Mouse (Mus musculus) C2C12 (cell line): ENCODE measurements around the gene Rbpms2. TPM values are rescaled to one million over a fixed set of nuclear protein-coding genes. Genes with fewer than 3 reads are reported as not detected.
"Not testable (repeated sequence)": the region's sequence is repeated elsewhere in the genome, so short reads cannot be mapped to it uniquely, and the experiment has no call there.

ENCODE experiments used
- H3K27me3 ChIP-seq: one replicate; pipeline ENCODE4 v1.6.1; 2011; ENCODE audit not compliant: control insufficient read depth, insufficient read depth, insufficient read length
- H3K36me3 ChIP-seq: one replicate; pipeline ENCODE4 v1.6.1; 2011; ENCODE audit not compliant: control insufficient read depth, insufficient read depth
- H3K4me3 ChIP-seq: one replicate; pipeline ENCODE4 v1.5.1; 2011; ENCODE audit warnings: mild to moderate bottlenecking, control low read depth; ENCODE audit not compliant: poor library complexity, insufficient read depth, severe bottlenecking
- H3K79me2 ChIP-seq: one replicate; pipeline ENCODE4 v1.6.1; 2011; ENCODE audit not compliant: control insufficient read depth, insufficient read depth
- H3K79me3 ChIP-seq: one replicate; pipeline ENCODE4 v1.6.1; 2011; ENCODE audit warnings: low read depth, control low read depth
- H3ac ChIP-seq: one replicate; pipeline ENCODE3; 2011; ENCODE audit warnings: low read depth; ENCODE audit not compliant: control insufficient read depth, insufficient read length
- CEBPB ChIP-seq: IDR thresholded peaks from one replicate; pipeline ENCODE4 v1.6.1; 2011; ENCODE audit warnings: low read depth, mild to moderate bottlenecking, control low read depth, moderate library complexity
- CTCF ChIP-seq: IDR thresholded peaks from one replicate; pipeline ENCODE4 v1.5.1; 2011; ENCODE audit not compliant: control insufficient read depth, insufficient read depth, insufficient read length
- FOSL1 ChIP-seq: IDR thresholded peaks from one replicate; pipeline ENCODE4 v1.8.0; 2011; ENCODE audit warnings: mild to moderate bottlenecking, low read length; ENCODE audit not compliant: poor library complexity, insufficient read depth, severe bottlenecking
- MAX ChIP-seq: IDR thresholded peaks from one replicate; pipeline ENCODE4 v1.6.1; 2011; ENCODE audit warnings: mild to moderate bottlenecking, control low read depth
- MYOD1 ChIP-seq: IDR thresholded peaks from one replicate; pipeline ENCODE4 v1.6.1; 2011; ENCODE audit warnings: low read depth; ENCODE audit not compliant: control insufficient read depth, insufficient read length
- MYOG ChIP-seq: IDR thresholded peaks from one replicate; pipeline ENCODE4 v1.6.1; 2011; ENCODE audit not compliant: control insufficient read depth, insufficient read length; ENCODE audit errors: extremely low read depth
- USF1 ChIP-seq: IDR thresholded peaks from one replicate; pipeline ENCODE4 v1.6.1; 2011; ENCODE audit warnings: low read depth, mild to moderate bottlenecking, control low read depth, moderate library complexity
- polyA plus RNA-seq: library from polyadenylated mRNA; unstranded; fragments of >200 nt; fragmentation: generic; extraction: Trizol; gene quantifications from one replicate; pipeline ENCODE4 v1.2.1, GENCODE M21; 2012; ENCODE audit warnings: missing spikeins

Rbpms2 gene
- polyA plus RNA-seq, 1 experiment = 41.3 TPM

DNA sequence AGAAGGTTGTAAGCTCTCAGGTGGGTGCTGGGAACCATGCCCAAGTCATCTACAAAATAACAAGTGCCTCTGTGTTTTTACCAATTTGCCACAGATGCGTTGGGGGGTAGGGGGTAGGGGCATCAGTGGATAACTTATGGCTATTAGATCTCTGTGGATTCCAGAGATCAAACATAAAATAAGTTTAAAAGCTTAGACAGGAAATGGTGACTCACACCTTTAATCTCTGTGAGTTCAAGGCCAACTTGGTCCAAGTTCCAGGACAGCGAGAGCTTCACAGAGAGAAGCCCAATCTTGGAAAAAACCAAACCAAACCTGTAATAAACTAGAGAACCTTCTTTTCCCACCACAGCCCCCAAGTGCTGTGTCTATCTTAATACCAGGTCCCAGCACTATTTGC, 17.3 kb downstream of the Rbpms2 start:
- Histone ChIP-seq H3K4me3 (no peak overlapping the region), H3K27me3 (no peaks in the 10 kb centered on the region), H3K79me3 (peaks cover 63% of the 10 kb centered on the region), H3ac (no peak overlapping the region), H3K79me2 (peaks cover 87% of the 10 kb centered on the region), H3K36me3 (peaks cover 8% of the 10 kb centered on the region)
- TF ChIP-seq CTCF (no peak), MYOD1 (no peak), CEBPB (no peak), FOSL1 (no peak), USF1 (no peak), MAX (no peak), MYOG (no peak)

DNA sequence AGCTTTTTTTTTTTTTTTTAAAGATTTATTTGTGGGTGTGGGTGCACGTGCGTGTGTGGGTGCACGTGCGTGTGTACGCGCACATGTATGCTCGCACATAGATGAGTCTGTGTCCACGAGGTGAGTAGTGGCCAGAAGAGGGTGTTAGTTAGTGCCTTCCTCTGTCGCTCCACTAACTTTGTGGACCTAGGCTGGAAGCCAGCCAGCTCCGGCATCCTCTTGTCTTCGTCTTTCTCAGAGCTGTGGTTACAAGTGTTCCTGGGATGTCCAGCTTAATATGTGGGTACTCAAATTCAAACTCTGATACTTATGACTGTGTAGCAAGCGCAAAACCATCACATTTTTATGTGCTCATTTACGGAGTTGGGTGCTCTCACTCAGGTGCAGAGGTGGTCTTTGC, 19.3 kb downstream of the Rbpms2 start:
- no peak overlapping the region for H3ac ChIP-seq
- no peak for TF ChIP-seq MYOG
- TF ChIP-seq CTCF = no peak
- TF ChIP-seq USF1 = no peak
- no peak for TF ChIP-seq CEBPB
- TF ChIP-seq MYOD1 = no peak
- no peak for TF ChIP-seq MAX
- no peak for TF ChIP-seq FOSL1

DNA sequence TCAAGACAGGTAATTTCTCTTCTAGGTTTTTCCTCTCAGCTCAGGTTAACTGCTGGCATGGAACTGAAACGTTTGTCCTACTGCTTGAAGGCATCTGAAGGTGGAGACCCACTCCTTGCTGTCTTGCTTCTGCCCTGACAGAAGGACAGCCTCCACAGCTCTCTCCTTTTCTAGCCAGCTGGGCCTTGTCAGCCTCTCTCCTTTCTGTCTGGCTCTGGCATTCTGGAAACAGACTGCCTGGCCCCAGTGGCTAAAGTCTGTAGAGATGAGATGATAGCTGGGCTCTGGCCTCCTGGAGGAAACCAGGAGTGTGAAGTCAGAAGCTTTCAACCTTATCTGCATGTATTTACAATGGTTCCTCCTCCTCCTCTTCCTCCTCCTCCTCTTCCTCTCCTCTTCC, 20.5 kb downstream of the Rbpms2 start:
- no peak overlapping the region for H3ac ChIP-seq
- peaks cover 38% of the 10 kb centered on the region for H3K79me3 ChIP-seq
- TF ChIP-seq FOSL1 (no peak), MYOG (no peak), CTCF (no peak), MAX (no peak), MYOD1 (no peak)
- no peaks in the 10 kb centered on the region for H3K36me3 ChIP-seq
- no peaks in the 10 kb centered on the region for H3K27me3 ChIP-seq
- peaks cover 70% of the 10 kb centered on the region for H3K79me2 ChIP-seq
- H3K4me3 ChIP-seq = no peak overlapping the region

More for the DNA sequence above, 19.3 kb downstream of the Rbpms2 start:
- peaks cover 3% of the 10 kb centered on the region for H3K36me3 ChIP-seq
- H3K4me3 ChIP-seq = no peak overlapping the region
- H3K79me2 ChIP-seq = peaks cover 77% of the 10 kb centered on the region
- H3K27me3 ChIP-seq = no peaks in the 10 kb centered on the region
- peaks cover 48% of the 10 kb centered on the region for H3K79me3 ChIP-seq

DNA sequence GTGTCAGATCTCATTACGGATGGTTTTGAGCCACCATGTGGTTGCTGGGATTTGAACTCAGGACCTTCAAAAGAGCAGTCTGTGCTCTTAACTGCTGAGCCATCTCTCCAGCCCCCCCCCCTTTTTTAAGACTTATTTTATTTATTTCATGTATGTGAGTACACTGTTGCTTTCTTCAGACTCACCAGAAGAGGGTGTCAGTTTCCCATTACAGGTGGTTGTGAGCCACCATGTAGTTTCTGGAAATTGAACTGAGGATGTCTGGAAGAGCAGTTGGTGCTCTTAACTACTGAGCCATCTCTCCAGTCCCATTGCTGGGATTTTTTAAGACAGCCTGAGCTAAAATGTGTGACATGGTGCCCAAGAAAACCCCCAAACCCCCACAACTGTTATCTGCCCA, 22.5 kb downstream of the Rbpms2 start:
- peaks cover 21% of the 10 kb centered on the region for H3K79me3 ChIP-seq
- H3K27me3 ChIP-seq, H3K4me3 ChIP-seq, H3ac ChIP-seq, H3K36me3 ChIP-seq: not testable (repeated sequence)
- H3K79me2 ChIP-seq = peaks cover 59% of the 10 kb centered on the region

DNA sequence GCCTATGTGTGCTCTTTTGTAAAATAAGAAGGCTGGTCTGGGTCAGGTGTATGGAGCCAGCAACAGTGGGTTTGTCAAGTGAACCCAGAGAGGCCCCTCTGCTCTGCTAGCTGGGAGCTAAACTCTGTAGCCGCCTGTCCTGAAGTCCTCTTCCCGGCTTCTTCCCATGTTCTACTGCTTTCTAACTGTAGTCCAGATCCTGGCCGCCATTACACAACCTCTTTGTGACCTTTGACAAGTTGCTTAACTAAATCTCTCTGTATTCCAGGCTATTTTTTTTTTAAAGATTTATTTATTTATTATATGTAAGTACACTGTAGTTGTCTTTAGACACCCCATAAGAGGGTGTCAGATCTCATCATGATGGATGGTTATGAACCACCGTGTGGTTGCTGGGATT, 24.3 kb downstream of the Rbpms2 start:
- Histone ChIP-seq H3K36me3 (no peaks in the 10 kb centered on the region), H3K4me3 (no peak overlapping the region), H3K79me2 (peaks cover 41% of the 10 kb centered on the region), H3ac (no peak overlapping the region), H3K27me3 (no peaks in the 10 kb centered on the region), H3K79me3 (peaks cover 9% of the 10 kb centered on the region)
- TF ChIP-seq MYOD1 = no peak

DNA sequence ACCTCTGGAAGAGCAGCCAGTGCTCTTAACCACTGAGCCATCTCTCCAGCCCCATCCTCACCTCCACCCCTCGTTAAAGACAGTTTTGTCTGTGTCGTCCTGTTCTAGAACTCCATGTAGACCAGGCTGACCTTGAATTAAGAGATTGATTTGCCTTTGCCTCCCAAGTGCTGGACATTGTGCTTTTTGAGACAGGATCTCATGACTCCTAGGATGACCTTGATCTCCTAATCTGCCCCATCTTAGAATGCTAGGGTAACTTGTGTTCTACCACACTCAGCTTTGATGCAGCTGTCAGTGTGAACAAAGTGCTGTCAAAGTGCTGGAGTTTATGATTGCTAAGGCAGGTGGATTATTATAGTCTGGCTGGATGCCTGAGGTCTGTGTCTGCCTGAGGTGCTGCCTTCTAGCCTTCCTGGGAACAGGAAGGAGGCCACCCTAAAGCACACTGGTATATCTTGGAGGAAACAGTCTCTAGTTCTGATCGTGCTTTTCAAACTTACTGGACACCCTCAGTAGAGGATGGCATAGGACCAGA, 25.3 kb downstream of the Rbpms2 start:
- Histone ChIP-seq H3K79me3 (peaks cover 1% of the 10 kb centered on the region), H3K27me3 (no peaks in the 10 kb centered on the region), H3K36me3 (no peaks in the 10 kb centered on the region), H3K79me2 (peaks cover 30% of the 10 kb centered on the region), H3ac (no peak overlapping the region), H3K4me3 (no peak overlapping the region)
- no peak for TF ChIP-seq MYOG
- TF ChIP-seq MAX = no peak
- TF ChIP-seq CEBPB = no peak
- no peak for TF ChIP-seq USF1
- TF ChIP-seq MYOD1 = peak; percentile 14
